Comparison of ENCODE assay signal across 1 mouse cellular context in genomic region chr9:108027867-108028266, GRCm38 (mm10).
A peak's percentile ranks its signal among the peaks of the same experiment; 100 is the strongest.
TF ChIP-seq lines count a peak whose summit lies in the region.

No protein-coding gene starts in this region.

TF ChIP-seq in MEL, 35 proteins besides CTCF, POLR2A, EP300 and RAD21:
- no peak for TF ChIP-seq POLR2AphosphoS5 (IDR thresholded peaks at IDR 0.05; ENCODE audit: borderline replicate concordance, low read depth, low read length)
- TF ChIP-seq SMC3 (IDR thresholded peaks at IDR 0.05; ENCODE audit: low read depth, low read length), result peak; percentile 35
